Mouse (Mus musculus) MEL (cell line): ENCODE results near the gene Zbtb46.

Experiments used
- CHD2 ChIP-seq: IDR thresholded peaks from 2 replicates; pipeline ENCODE4 v1.6.1; 2011; ENCODE audit warnings: low read length, improper control_type of control experiment
- CTCF ChIP-seq, 3 experiments: IDR thresholded peaks in 2 of 3; conservative IDR thresholded peaks in 1 of 3; 2 replicates each; pipeline ENCODE4 v1.5.1; 2011 to 2012; ENCODE audit warnings: low read length in 3 of 3, low read depth in 2 of 3, mild to moderate bottlenecking in 2 of 3, improper control_type of control experiment in 1 of 3, inconsistent platforms in 1 of 3, mixed read lengths in 1 of 3, moderate library complexity in 1 of 3; ENCODE audit not compliant: control insufficient read depth in 1 of 3, insufficient read depth in 1 of 3, poor library complexity in 1 of 3, severe bottlenecking in 1 of 3
- EP300 ChIP-seq, 2 experiments: IDR thresholded peaks; 2 replicates each; pipeline ENCODE4 v1.6.1; 2011; ENCODE audit warnings: improper control_type of control experiment in 2 of 2, low read length in 2 of 2, low read depth in 1 of 2, mild to moderate bottlenecking in 1 of 2
- GABPA ChIP-seq: IDR thresholded peaks from 2 replicates; pipeline ENCODE4 v1.6.1; 2012; ENCODE audit warnings: low read depth, mild to moderate bottlenecking, inconsistent platforms, low read length, improper control_type of control experiment, moderate library complexity
- GATA1 ChIP-seq: IDR thresholded peaks from 2 replicates; pipeline ENCODE4 v1.6.1; 2011; ENCODE audit warnings: low read depth, low read length, improper control_type of control experiment
- MAZ ChIP-seq: IDR thresholded peaks from 2 replicates; pipeline ENCODE4 v1.6.1; 2012; ENCODE audit warnings: low read depth, mild to moderate bottlenecking, inconsistent platforms, low read length, improper control_type of control experiment
- MYC ChIP-seq: IDR thresholded peaks from 2 replicates; pipeline ENCODE4 v1.6.1; 2011; ENCODE audit warnings: low read depth, mild to moderate bottlenecking, low read length, improper control_type of control experiment, moderate library complexity
- RAD21 ChIP-seq: IDR thresholded peaks from 2 replicates; pipeline ENCODE4 v1.6.1; 2011; ENCODE audit warnings: mild to moderate bottlenecking, low read depth, low read length, improper control_type of control experiment
- UBTF ChIP-seq: IDR thresholded peaks from 2 replicates; pipeline ENCODE4 v1.6.1; 2012; ENCODE audit warnings: low read depth, mild to moderate bottlenecking, inconsistent platforms, low read length, improper control_type of control experiment, moderate library complexity, borderline replicate concordance; ENCODE audit not compliant: insufficient read depth
- USF1 ChIP-seq: IDR thresholded peaks from 2 replicates; pipeline ENCODE4 v1.6.1; 2014; ENCODE audit warnings: low read depth, mild to moderate bottlenecking, inconsistent platforms, low read length, improper control_type of control experiment, moderate library complexity
- ZC3H11A ChIP-seq: IDR thresholded peaks from 2 replicates; pipeline ENCODE4 v1.6.1; 2012; ENCODE audit warnings: low read depth, mild to moderate bottlenecking, inconsistent platforms, low read length, improper control_type of control experiment

DNA sequence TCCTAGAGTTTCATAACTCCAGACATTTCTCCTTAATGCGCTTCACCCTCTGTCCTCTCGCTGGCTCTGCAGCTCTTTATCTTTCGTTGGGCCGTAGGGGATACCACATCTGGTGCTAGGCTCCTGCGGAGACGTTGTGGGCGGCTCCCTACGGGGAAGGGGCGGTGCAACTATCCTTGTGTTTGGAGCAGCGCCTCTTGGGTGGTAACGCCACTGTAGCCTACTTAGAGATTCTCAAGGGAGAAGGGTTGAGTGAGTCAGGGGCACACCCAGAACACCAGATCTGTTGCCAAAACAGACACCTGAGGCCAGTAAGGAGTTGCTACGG lies 38.3 kb upstream of the Zbtb46 start:
- TF ChIP-seq MAZ (no peak), CTCF (IDR thresholded peaks at IDR 0.05 in 2 of 3, conservative IDR thresholded peaks at IDR 0.05 in 1 of 3; ENCODE audit: control insufficient read depth in 1 of 3, insufficient read depth in 1 of 3, low read depth in 2 of 3, low read length in 3 of 3, poor library complexity in 1 of 3, severe bottlenecking in 1 of 3) (no peak), EP300 (IDR thresholded peaks at IDR 0.05; ENCODE audit: low read depth in 1 of 2, low read length in 2 of 2) (no peak), ZC3H11A (no peak), USF1 (no peak), GABPA (no peak), GATA1 (no peak), MYC (no peak), RAD21 (no peak), UBTF (no peak), CHD2 (no peak)
